Mouse (Mus musculus): ENCODE results near the gene Mob1b.

DNA sequence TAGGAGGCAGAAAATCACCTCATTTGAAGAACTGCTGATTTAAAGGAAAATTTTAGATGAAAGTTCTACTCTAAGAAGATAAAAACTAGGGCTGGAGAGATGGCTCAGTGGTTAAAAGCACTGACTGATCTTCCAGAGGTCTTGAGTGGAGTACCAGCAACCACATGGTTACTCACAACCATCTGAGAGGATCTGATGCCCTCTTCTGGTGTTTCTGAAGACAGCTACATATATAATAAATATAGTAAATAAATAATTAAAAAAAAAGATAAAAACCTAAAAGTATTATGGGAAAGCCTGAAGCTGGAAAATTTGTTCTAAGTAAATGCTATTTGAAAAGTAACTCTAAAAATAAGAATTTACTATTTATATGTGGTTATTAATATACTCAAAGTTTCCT, 27.6 kb upstream of the Mob1b start:
- TF ChIP-seq CTCF (IDR thresholded peaks at IDR 0.05; ENCODE audit: extremely low read depth, insufficient read depth, low read length) (no peak), POLR2A (IDR thresholded peaks at IDR 0.05; ENCODE audit: extremely low read depth, insufficient read depth, low read length) (no peak)

All from cortical plate, adult 2 months (tissue).